Comparison of ENCODE assay signal across 1 mouse cellular context in the genomic region with DNA sequence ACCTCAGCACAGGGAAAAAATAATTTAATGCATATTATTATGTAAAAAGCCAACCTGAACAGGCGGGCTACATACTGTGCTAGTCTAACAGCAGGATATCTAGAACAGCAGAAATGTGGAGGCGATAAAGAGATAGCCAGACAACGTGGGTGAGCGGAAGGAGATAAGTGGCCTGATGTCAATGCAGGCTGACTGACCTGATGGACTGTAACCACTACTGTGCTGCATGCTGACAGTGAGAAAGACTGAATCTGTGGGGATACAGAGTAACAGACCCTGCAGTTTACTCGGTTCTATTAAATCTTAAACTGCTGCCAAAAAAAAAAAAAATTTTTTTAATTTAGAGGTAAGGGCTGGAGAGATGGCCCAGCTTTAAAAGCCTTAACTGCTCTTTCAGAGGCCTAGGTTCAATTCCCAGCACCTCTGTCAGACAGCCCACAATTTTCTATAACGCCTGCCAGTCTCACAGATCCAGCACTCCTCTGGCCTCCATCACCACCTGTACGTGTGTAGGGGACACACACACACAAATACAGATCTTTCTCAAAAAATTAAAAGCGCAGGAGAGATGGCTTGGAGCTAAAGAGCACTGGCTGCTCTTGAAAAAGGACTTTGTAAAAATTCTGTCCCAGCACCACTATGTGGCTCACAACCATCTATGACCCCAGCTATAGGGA.
A peak's percentile ranks its signal among the peaks of the same experiment; 100 is the strongest.
TF ChIP-seq lines count a peak whose summit lies in the region.

No protein-coding gene starts in this region.

TF ChIP-seq in MEL, 35 proteins besides CTCF, POLR2A, EP300 and RAD21 (continued from another document):
- peak; percentile 92 for TF ChIP-seq TAL1 (IDR thresholded peaks at IDR 0.05; ENCODE audit: low read length)
- no peak for TF ChIP-seq CHD1 (IDR thresholded peaks at IDR 0.05; ENCODE audit: low read depth, low read length)
- peak; percentile 8; the same call in 1 of the 2 replicates for TF ChIP-seq BHLHE40 (IDR thresholded peaks at IDR 0.05; ENCODE audit: borderline replicate concordance, low read depth, low read length)
- no peak for TF ChIP-seq ZC3H11A (IDR thresholded peaks at IDR 0.05; ENCODE audit: low read depth, low read length)
- peak; percentile 99 for TF ChIP-seq GATA1 (IDR thresholded peaks at IDR 0.05; ENCODE audit: low read depth, low read length)
- TF ChIP-seq MAFK (IDR thresholded peaks at IDR 0.05; ENCODE audit: borderline replicate concordance, low read depth, low read length) = no peak; the same call in 1 of the 2 replicates
- TF ChIP-seq MXI1 (IDR thresholded peaks at IDR 0.05; ENCODE audit: low read depth, low read length) = peak; percentile 44; the same call in 1 of the 2 replicates
- TF ChIP-seq MEF2A (IDR thresholded peaks at IDR 0.05; ENCODE audit: extremely low read depth, insufficient replicate concordance, low read depth, low read length, poor library complexity, severe bottlenecking) = no peak
- TF ChIP-seq JUND (IDR thresholded peaks at IDR 0.05; ENCODE audit: low read depth, low read length) = no peak
- TF ChIP-seq SIN3A (IDR thresholded peaks at IDR 0.05; ENCODE audit: low read length) = peak; percentile 86
- peak; percentile 54 for TF ChIP-seq RCOR1 (IDR thresholded peaks at IDR 0.05; ENCODE audit: low read depth, low read length)
- TF ChIP-seq KAT2A (conservative IDR thresholded peaks at IDR 0.05; ENCODE audit: low read depth, low read length) = no peak
- no peak for TF ChIP-seq USF1 (IDR thresholded peaks at IDR 0.05; ENCODE audit: low read depth, low read length)
- TF ChIP-seq POLR2AphosphoS2 (IDR thresholded peaks at IDR 0.05; ENCODE audit: low read length) = no peak
- peak; percentile 43; the same call in 1 of the 2 replicates for TF ChIP-seq MAX (IDR thresholded peaks at IDR 0.05; ENCODE audit: low read length)
- peak; percentile 74; the same call in 1 of the 2 replicates for TF ChIP-seq MYC (IDR thresholded peaks at IDR 0.05; ENCODE audit: low read depth, low read length)
- peak; percentile 98 for TF ChIP-seq TCF12 (IDR thresholded peaks at IDR 0.05; ENCODE audit: low read depth, low read length)
- TF ChIP-seq NELFE (IDR thresholded peaks at IDR 0.05; ENCODE audit: low read depth, low read length) = peak; percentile 19; the same call in 1 of the 2 replicates
- peak; percentile 74 for TF ChIP-seq TBP (IDR thresholded peaks at IDR 0.05; ENCODE audit: low read depth, low read length)
- TF ChIP-seq CHD2 (IDR thresholded peaks at IDR 0.05; ENCODE audit: low read length) = no peak
